Mouse (Mus musculus) adrenal gland, postnatal 4 days (tissue): ENCODE data around the gene Tanc1. TPM values are rescaled to one million over a fixed set of nuclear protein-coding genes. Genes with fewer than 3 reads are reported as not detected.

Source experiments
- DNase-seq, 2 experiments: peaks; one replicate each; pipeline ENCODE4 v3.0.0; 2021 to 2022; ENCODE audit warnings: low spot score in 2 of 2, mixed read lengths in 2 of 2
- total RNA-seq, 2 experiments: library from RNA; stranded (reverse); gene quantifications; 2 replicates each; pipeline ENCODE4 v1.2.3; 2021

The Tanc1 gene
- total RNA-seq, 2 experiments from 2014 or later = 19.9 to 30.8 TPM

DNA sequence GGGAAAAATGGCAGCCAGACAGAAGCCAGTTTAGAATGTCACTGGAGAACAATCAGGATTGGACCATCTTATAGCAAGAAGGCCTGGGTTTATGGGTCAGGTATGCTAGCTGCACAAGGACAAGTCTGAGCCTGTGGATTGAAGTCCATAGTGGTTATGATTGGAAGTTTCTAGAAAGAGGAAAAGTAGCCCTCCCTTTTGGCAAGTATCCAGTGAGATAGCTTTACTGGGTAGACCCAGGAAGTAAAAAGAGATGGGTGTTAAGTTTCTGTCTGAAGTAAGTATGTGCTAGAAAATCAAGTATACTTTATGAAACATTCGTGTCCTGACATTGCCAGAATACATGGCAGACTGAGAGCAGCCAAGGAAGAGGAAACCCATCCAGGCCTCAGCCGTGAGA, 103.2 kb downstream of the Tanc1 start:
- no peak for DNase-seq

DNA sequence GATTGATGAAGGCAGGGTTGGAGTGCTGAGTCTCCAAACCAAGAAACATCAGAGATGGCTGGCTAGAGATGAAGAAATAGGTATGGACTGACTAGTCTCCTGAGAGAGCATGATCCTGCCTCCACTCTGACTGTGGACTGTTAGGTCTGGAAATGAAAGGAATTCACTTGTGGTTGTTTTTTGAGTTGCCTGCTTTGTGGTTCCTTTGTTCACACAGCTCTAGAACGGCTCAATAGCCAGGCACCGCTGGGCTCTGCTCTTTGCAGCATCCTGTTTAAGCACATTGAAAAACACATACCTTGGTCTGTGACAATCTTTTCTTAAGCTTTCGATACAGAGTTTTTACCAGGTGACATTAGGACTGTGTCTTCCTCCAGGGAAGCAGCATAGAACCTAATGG, 104.6 kb downstream of the Tanc1 start:
- DNase-seq = no peak

DNA sequence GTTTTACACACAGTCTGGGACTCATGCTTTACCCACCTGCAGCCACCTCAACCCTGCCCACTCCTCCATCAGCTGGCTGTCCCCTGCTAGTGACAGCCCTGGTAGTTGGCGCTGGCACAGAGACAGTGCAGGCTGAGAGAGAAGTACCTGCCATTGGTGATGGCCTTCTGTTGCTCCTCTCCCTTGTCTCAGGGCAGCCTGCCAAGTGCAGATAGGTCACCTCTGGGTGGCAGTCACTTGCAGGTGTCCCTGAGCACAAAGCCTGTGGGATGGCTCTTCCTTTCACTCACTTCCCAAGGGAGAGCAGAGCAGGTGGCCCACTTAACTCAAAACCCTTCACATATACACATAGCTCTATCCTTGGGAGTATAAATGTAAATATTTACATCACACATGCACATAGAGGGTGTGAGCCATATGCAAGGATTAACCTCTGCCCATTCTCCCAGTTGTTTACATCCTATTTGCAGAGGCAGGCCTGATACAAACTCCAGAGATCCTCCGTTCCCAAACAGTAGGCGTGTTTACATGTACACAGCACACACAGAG, 106.0 kb downstream of the Tanc1 start:
- no peak for DNase-seq

DNA sequence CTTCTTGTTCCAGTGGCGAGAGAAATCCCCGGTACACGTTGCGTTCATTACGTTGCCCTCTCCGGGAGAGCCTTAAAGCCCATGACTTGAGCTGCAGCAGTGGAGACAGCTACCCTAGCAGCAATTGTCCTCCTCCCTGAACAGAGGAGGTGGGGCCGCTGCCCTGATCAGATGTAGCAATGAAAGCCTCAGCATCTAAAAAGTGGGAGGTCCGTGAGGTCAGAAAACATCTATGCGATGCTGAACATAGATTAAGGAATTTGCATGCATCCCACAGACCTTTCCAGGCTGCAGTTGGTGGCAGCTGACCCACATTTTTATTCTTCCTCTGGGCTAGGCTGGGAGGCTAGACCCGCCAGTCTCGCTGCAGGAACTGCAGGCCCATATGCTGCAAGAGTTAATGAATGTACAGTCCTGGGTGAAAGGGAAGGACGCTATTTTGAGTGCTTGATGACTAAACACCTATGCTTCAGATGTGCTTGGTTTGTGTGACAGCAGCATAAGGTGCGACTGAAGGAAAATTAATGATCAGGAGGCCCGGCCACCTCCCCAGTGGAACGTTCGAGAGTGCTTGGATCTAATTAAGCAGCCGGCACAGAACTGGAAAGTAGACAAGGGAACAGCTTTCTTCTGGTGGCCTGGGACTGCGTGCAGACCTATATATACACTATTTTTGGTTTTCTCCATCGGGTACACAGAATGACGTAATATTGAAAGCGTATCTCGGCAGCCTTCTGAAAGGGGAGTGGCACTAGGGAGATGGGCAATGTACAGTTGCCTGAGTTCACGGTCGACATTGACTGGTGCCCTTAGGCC, 107.0 kb downstream of the Tanc1 start:
- DNase-seq = no peak

DNA sequence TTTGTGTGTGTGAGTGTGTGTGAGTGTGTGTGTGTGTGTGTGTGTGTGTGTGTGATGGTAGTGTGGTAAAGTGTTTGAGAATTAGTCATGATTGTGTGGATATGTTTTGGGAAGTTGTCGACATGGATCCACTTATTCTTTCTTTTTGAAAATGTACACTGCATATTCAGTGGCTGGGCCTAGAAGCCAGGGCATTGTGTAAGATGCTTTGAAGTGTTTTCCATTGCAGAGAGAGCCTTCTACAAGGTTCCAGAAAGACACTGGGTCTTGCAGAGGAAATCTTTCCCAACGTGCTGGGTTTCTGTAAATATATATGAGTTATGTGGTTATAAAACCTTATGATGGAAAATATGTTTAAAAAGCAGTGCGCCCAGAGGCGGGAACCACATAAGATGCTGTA, 108.0 kb downstream of the Tanc1 start:
- DNase-seq = no peak

DNA sequence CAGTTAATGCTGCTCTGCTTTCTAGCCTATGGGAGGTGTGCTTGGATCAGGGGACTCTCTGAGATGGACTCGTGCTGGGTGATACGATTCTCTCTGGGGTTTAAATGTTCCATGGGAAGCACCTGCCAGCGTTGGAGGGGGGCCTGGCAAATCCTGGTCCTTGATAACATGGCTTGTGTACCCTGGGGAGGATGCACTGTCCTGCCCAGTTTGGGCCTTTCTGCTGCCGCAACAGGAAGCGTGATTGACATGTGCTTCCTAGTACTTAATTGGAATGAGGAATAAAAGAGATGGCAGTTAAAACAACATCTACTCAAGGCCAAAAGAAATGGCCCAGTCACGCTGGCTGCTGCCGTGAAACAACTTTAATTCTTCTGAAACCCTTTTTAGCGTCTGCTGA, 109.3 kb downstream of the Tanc1 start:
- no peak for DNase-seq

DNA sequence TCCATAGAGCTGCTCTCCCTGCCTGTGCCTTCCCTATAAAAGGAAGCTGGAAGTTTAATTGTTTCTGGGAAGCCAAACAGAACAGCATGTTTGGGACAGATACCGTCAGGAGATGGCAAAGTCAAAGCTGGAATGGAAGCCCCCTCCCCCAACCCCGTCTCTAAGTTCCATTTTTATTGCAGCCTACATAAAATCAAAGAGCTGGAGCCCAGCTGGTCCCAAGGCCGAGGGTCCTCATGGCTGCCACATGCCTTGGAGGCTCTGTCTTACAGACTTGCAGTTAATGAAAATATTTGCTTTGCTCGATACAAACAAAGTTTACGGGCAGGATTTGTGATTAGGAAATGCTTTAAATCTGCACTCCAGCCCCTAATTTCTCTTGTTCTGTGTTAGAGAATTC, 109.9 kb downstream of the Tanc1 start:
- DNase-seq = no peak

DNA sequence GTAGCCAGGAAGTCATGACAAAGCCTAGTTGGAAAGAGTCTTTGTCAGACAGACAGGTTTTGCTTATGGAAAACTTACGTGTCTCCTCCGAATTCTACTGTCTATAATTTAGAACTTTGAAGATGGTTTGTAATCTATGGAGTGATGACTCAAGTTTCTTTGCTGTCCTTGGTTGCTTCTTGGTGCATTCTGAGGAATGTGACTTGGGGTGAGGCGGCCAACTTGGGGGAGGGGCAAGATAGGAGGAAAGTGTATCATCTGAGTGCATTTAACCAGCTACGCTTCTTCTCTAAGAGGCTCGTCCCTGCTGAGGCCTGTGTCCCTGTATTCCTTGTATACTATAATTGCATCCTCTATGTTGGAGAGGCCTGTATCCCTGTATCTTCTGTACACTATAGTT, 111.5 kb downstream of the Tanc1 start:
- no peak for DNase-seq

DNA sequence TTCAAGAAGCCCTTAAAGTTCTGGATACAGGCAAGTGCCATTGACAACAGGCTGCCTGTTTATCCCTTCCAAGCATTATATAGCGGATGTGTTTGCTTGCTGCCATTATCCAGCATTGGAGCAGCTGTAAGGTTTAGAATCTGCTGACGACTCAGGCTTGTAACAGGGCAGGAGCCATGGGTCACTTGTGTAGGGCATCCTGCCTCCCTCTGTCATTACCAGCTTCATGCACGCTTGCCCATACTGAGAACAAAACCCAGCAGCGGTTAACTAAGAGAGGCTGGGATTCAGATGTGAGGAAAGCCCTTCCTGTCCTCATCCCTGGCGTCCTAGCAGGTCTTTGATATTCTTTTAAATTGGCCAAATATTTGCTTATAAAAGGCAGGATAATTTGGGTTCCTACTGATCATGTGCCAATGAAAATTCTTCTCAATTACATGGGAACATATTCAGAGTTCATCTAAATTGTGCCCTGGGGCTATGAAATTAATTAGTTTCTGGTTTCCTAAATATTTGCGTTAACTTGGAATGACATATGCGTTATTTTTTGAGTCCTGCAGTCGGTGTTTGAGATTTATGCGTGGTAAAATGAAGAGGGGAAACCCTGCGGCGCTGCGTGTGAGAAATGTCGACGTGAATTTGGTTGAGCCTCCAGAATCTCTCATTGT, 113.8 kb downstream of the Tanc1 start:
- no peak for DNase-seq

DNA sequence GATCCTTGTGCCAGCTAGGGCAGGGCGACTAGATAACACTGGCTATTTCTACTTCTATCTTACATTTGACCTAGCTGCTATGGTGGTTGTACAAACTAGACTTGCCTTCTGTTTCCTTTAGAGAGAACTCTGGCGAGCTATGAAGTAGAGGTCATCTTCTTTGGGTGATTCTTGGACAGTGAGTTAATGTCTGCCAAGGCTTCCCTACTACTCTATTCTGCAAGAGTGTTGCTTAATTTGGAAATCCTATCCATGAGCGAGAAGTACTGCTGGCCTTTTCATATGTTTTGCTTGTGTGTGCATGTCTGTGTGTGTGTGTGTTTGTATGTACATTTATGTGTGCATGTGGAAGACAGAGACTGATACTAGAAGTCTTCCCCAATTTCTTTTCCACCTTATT, 120.0 kb downstream of the Tanc1 start:
- DNase-seq = no peak

DNA sequence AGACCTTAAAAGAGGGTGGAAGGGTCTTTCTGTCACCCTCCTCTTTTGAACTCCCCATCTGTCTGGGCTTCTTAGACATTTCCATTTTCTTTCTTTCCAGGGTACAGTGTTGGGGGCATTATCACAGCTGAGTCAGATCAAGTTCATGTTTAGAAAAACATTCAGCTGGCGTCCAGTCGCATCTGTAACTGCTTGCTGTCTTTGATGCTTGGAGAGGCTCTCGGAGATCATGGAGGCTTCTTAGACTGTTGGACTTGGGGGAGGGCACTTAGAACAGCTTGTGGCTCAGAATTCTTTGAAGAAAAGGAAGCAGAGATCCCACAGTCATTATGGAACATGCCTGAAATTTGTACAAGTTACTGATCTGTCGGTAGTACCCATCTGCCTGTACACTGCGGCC, 121.6 kb downstream of the Tanc1 start:
- DNase-seq = no peak

DNA sequence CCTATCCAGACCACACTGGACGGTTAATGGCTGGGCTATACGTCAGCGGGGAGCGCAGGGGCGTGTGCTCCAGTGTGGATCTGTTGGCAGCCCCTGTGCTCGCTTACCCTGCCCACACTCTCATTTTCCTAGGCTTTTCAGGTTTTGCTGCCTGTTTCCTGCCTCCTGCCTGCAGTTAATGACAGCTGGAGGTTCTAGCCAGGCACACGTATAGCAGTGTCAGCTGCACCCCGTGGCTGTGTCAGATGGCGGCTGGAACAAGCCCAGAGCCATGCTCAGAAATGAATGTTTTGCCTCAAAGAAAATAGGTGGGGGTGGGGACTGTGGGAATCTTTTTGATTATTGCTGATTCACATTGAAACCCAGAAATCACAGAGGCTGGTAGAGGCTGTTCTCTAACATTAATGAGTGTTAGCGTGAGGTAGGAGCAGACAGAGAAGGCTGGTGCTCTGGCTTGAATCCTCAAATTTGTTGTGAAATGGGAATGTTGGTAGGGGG, 124.6 kb downstream of the Tanc1 start:
- DNase-seq = no peak

DNA sequence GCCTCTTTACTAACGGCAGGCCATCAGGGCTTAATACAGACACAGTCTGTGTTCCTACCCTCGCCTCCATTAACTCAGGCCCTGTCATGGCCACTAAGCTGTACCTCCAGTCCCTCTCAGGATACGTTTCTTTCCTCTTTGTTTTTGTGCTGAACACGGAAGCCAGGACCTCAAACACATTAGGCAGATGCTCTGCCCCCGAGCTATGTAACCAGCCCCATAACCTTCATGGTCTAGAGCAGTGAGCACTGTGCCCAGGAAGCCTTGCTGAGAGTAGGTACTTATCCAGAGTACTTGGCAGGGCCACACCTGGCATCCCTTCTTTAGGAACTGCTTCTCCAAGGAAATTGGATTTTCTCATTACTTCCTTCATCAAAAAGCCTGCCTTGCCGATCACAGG, 125.5 kb downstream of the Tanc1 start:
- no peak for DNase-seq

DNA sequence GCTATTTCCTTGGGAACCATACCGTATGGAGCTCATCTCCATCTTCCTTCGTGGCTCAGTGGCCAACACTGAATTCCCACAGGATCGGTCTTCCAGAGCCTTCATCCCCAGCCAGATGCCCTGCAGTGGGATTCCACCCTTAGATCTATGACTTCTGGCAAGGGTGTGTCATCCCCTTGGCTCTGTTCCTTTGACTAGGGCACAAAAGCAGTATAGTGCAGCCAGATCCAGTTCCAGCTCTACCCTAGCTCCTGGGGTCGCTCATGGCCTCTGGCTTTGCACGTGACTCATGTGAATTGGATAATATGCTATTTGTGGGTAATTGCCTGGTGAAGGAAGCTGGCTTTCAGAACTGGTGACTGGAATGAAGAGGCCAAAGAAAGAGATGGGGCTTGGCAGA, 126.5 kb downstream of the Tanc1 start:
- DNase-seq = no peak

DNA sequence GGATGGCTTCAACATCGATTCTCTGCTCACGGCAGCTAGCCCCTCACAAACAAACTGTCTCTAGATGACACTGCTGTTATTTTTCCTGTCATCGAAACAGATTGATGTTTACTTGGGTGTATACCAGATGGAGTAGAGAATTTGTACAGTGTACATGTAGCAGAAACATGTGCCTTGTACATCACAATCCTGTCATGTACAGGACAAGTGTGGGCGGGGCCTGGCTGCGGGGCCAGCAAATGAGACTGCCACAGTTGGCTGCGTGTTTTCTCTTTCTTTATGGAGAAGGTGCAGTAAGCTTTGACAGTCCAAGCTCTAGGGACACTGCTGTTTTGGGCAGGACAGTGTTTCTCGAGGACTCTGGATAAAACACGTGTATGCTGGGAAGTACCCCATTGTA, 127.2 kb downstream of the Tanc1 start:
- no peak for DNase-seq

DNA sequence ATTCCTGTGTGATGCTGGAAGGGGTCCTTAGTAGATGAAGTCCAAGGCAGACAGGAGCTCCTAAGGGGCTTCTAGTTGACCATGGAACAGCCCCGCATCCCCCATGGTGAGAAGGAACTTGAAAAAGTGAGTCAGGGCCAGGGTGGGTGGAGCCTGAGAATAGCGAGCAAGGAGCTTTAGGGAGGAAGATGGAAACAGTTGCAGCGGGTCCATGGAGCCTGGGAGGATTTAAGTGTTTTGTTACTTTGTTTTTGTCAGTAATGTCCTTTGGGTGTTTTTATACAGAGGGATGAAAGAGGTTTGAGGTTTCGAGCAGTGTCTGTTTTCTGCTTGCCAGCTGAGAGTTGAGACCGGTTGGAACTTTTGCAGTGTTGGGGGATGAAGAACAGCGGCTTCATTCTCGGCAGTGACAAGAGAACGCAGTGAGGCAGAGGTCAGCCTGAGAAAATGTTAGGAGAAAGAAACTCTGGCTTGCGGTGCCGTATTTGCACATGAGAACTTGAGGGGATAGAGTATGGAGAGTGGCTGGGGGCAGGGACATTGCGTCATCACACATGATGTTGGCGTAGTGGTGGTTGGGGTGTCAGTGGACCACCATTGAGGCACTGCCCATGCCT, 130.8 kb downstream of the Tanc1 start:
- no peak for DNase-seq

DNA sequence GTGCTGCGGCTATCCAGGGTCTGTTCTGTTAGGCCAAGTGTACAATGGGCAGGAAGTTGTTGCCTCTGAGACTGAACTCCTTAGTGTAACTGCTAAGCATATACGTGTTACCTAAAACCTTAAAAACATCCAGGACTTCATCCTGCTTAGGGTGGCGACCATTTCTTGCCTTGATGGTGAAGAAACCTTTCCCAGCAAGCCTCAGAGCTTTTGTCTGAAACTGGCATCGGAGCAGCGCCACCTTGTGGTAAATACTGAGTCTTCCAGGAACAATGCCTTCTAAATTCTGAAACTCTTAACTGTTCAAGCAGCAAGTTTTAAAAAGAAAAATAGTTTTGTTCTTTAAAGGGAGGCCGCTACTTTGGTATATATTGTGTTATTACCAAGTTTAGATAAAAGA, 133.6 kb downstream of the Tanc1 start:
- peak in 1 of 2 experiments; percentile 15 for DNase-seq

DNA sequence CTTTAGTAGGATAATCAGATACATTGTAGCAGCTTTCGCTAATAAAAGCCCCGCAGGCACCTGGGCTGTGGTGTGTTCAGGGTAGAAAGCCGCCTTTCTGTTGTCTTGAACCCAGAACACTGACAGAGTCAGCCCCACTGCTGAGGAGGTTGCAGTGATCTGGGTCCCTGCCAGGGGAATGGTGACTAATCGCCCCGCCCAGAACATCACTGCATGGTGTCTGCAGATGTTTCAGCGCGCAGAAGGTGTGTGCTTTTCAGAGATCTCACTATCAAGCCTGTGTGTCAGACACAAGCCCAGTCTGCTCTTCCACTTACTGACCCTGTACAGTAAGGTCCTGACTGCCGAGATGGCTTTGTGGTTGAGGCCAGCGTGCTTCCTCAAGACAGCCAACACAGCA, 134.2 kb downstream of the Tanc1 start:
- peak in 1 of 2 experiments; percentile 18 for DNase-seq

DNA sequence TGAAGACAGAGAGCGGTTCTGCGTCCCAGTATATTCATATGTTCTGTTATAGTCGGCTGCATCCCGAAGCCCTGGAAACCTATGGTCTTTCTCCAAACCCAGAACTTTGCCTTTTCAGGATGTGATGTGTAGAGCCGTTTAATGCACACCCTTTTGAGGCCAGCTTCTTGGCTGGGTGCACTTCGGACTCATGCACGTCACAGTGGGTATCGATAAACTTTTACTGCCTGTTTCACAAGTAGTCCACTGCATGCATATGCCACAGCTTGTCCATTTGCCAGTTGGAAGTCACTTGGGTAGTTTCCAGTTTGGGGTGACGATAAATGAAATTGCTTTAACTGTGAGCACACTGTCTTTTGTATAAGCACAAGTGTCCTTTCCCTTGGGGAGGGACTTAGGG, 135.9 kb downstream of the Tanc1 start:
- no peak for DNase-seq

DNA sequence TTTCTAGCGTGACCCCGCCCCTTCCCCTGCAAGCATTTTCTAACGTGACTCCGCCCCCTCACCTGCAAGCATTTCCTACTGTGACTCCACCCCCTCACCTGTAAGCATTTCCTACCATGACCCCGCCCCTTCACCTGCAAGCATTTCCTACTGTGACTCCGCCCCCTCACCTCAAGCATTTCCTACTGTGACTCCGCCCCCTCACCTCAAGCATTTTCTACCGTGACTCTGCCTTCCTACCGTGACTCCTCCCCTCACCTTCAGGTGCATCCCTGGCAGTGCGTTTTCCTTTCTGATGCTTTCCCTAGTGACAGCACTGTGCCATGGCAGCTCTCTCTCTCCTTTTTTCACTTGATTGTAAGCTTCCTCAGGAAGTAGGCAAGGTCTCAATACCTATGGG, 137.5 kb downstream of the Tanc1 start:
- DNase-seq = no peak

DNA sequence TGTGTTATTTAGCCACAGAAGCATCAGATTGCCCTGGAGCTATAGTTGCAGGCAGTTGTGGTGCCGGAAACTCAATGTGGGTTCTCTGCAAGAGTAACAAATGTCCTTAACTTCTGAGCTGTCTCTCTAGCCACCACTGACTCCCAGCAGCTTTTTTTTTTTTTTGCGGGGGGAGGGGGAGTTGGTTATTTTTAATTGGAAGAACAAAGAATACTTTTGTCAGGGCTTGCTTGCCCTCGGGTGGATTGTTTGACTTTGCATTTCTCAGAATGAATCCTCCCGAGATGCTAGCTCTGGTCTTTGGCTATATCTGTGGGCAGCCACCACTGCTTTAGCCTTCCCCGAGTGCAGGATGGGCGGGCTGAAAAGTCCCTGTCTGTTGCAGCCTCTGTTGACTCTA, 139.3 kb downstream of the Tanc1 start:
- DNase-seq = no peak

DNA sequence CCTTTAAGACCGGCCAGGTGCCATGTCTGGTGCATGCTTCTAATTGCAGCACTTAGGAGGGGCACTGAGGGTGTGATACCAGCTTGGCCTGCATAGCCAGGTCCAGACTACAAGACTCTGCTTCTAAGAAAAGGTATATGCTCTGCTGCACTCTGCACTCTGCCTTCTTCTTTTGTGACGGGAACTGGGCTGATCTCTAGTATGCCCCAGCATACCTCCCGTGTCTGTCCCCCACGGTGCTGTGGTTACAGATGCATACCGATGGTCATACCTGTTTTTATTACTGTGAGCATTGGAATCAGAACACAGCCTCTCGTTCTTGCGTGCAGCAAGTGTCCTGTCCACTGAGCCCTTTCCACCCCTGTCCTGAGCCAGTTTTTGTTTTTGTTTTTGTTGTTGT, 140.3 kb downstream of the Tanc1 start:
- no peak for DNase-seq
